ENCODE assay signal across 24 mouse cellular contexts in genomic region chr5:92621883-92622282, GRCm38 (mm10). TPM values are rescaled to one million over a fixed set of nuclear protein-coding genes. Genes with fewer than 3 reads are reported as not detected.
"Had no signal": no experiment of that assay in that cellular context is flagged by ENCODE, and none has a peak within 500 bp of the region (broad histone marks: within the 10 kb centered on the region; RNA-seq: fewer than 3 reads in every experiment).

No protein-coding gene starts in this region.

- H3K27ac ChIP-seq: gastrocnemius, adult 2 months; heart, embryonic 10.5 days; hindbrain, embryonic 10.5 days; hindbrain, embryonic 12.5 days; hindbrain, embryonic 14.5 days; intestine, embryonic 15.5 days; layer of hippocampus, adult 2 months; left cerebral cortex, adult 2 months; limb, embryonic 10.5 days; limb, embryonic 12.5 days had no signal

- H3K4me2 ChIP-seq: heart, embryonic 12.5 days; hindbrain, embryonic 12.5 days; hindbrain, embryonic 14.5 days; intestine, embryonic 15.5 days; limb, embryonic 12.5 days had no signal

- ATAC-seq: hindbrain, embryonic 16.5 days; inflammation-experienced regulatory T-cells, adult 6 months; intestine, embryonic 15.5 days; intestine, postnatal 0 days had no signal

- H3K36me3 ChIP-seq: heart, embryonic 10.5 days; heart, embryonic 12.5 days; hindbrain, embryonic 10.5 days; hindbrain, embryonic 12.5 days; intestine, embryonic 15.5 days; limb, embryonic 10.5 days; limb, embryonic 12.5 days had no signal

- DNase-seq: gastrocnemius, adult 2 months; gastrocnemius, postnatal 10 days; gastrocnemius, postnatal 25 days; heart, adult 18-20 months; heart, postnatal 10 days; heart, postnatal 4 days; kidney, adult 18-20 months; kidney, adult 8-10 months; kidney, postnatal 10 days; kidney, postnatal 25 days; kidney, postnatal 4 days had no signal

- H3K27me3 ChIP-seq: heart, embryonic 12.5 days; hindbrain, embryonic 12.5 days; intestine, embryonic 15.5 days; limb, embryonic 12.5 days had no signal

- H3K4me1 ChIP-seq: heart, embryonic 10.5 days; heart, embryonic 12.5 days; hindbrain, embryonic 10.5 days; hindbrain, embryonic 12.5 days; intestine, embryonic 15.5 days; limb, embryonic 10.5 days; limb, embryonic 12.5 days had no signal

- H3K9ac ChIP-seq: heart, embryonic 12.5 days; hindbrain, embryonic 12.5 days; hindbrain, embryonic 14.5 days; intestine, embryonic 15.5 days; limb, embryonic 12.5 days had no signal

- H3K9me3 ChIP-seq: heart, embryonic 10.5 days; hindbrain, embryonic 12.5 days; intestine, embryonic 15.5 days; limb, embryonic 10.5 days; limb, embryonic 12.5 days had no signal

- H3K4me3 ChIP-seq: gastrocnemius, adult 2 months; heart, embryonic 10.5 days; heart, embryonic 12.5 days; hindbrain, embryonic 10.5 days; hindbrain, embryonic 12.5 days; intestine, embryonic 15.5 days; layer of hippocampus, adult 2 months; left cerebral cortex, adult 2 months; limb, embryonic 10.5 days; limb, embryonic 12.5 days had no signal

RNA-seq across cellular contexts. Expression of gene Ccdc158, which starts 53.2 kb away (rescaled TPM):
- polyA plus RNA-seq: inflammation-experienced regulatory T-cells, adult 6 months had no signal
